Mouse (Mus musculus) liver, postnatal 0 days (tissue): ENCODE measurements around the gene BC052040. TPM values are rescaled to one million over a fixed set of nuclear protein-coding genes. Genes with fewer than 3 reads are reported as not detected.
A peak's percentile ranks its signal among the peaks of the same experiment; 100 is the strongest.

Source experiments
- ATAC-seq: fragments of 200-750 bp; cut with Nextera tagmentation; 2 replicates; pipeline ENCODE4 v1.8.0; 2017; ENCODE audit warnings: mild to moderate bottlenecking, moderate library complexity
- DNase-seq: peaks from one replicate; pipeline ENCODE4 v3.0.0-alpha.2; 2016
- H3K27ac ChIP-seq: fragments of 300-500 bp; sonication (generic); 2 replicates; pipeline ENCODE4 v1.5.1; 2014; ENCODE audit warnings: antibody characterized with exemption, moderate library complexity, mild to moderate bottlenecking, low read depth
- H3K27me3 ChIP-seq: fragments of 300-500 bp; sonication (generic); 2 replicates; pipeline ENCODE4 v1.6.1; 2014; ENCODE audit warnings: low read length, control low read depth, mixed read lengths; ENCODE audit not compliant: insufficient read depth
- H3K36me3 ChIP-seq: fragments of 300-500 bp; sonication (generic); replicated peaks from 2 replicates; pipeline ENCODE4 v1.6.1; 2014; ENCODE audit warnings: mild to moderate bottlenecking, control low read depth, low read length, moderate library complexity, mixed read lengths; ENCODE audit not compliant: insufficient read depth
- H3K4me1 ChIP-seq: fragments of 300-500 bp; sonication (generic); 2 replicates; pipeline ENCODE4 v1.6.1; 2014; ENCODE audit warnings: antibody characterized with exemption, mild to moderate bottlenecking, control low read depth; ENCODE audit not compliant: insufficient read depth
- H3K4me2 ChIP-seq: fragments of 300-500 bp; sonication (generic); 2 replicates; pipeline ENCODE4 v1.6.1; 2014; ENCODE audit warnings: low read depth, mild to moderate bottlenecking, low read length, moderate library complexity, mixed read lengths
- H3K4me3 ChIP-seq: fragments of 300-500 bp; sonication (generic); 2 replicates; pipeline ENCODE4 v1.5.1; 2014; ENCODE audit warnings: low read depth, low read length
- H3K9ac ChIP-seq: fragments of 300-500 bp; sonication (generic); replicated peaks from 2 replicates; pipeline ENCODE4 v1.6.1; 2014; ENCODE audit warnings: mild to moderate bottlenecking, moderate library complexity
- H3K9me3 ChIP-seq: fragments of 300-500 bp; sonication (generic); 2 replicates; pipeline ENCODE4 v1.6.1; 2016; ENCODE audit warnings: mild to moderate bottlenecking, control low read depth, low read length, mixed read lengths
- CTCF ChIP-seq: sonication (generic); IDR thresholded peaks from 2 replicates; pipeline ENCODE4 v1.5.1; 2016; ENCODE audit warnings: antibody characterized with exemption, low read depth
- EP300 ChIP-seq: IDR thresholded peaks from 2 replicates; pipeline ENCODE4 v1.6.1; 2016; ENCODE audit warnings: antibody characterized with exemption, low read depth, mild to moderate bottlenecking
- whole genome bisulfite sequencing: fragments of 180-500 bp; shearing (Covaris S2); extraction: QIAGEN DNeasy Blood & Tissue Kit; methylation state at CpG from one replicate; pipeline ENCODE4 v1.1.7; 2014; ENCODE audit not compliant: insufficient replicate concordance; 5-methylcytosine and 5-hydroxymethylcytosine counted together
- polyA plus RNA-seq: library from polyadenylated mRNA; unstranded; fragments of >200 nt; fragmentation: Nextera tagmentation; extraction: Ambion mirVana; gene quantifications from 2 replicates; pipeline ENCODE4 v1.2.1, GENCODE M21; 2015

The BC052040 gene
- polyA plus RNA-seq, 1 experiment from 2014 or later: 4.1 TPM

DNA sequence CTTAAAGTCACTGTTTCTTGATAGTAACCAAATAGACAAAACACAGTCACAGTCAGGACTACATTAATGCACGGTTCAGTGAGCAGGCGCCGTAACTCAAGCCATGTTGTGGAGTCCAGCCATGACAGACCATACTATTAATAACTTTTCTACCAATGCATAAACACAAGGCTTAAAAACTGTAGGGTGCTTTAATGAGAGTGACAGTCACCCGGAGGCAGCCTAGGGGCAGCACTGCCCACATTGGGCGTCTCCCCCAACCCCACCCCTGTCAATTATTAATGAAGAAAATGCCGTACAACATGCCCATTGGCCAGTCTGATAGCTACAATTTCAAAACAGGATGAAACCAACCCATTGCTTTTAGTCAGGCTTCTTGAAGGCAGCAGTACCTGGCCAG, 153.3 kb downstream of the BC052040 start:
- Histone ChIP-seq H3K4me1 (no peaks in the 10 kb centered on the region), H3K36me3 (0 out of 2 replicates have a peak, but pooled peaks cover 3% of the 10 kb centered on the region), H3K27ac (no peak overlapping the region), H3K4me3 (no peak overlapping the region), H3K27me3 (no peaks in the 10 kb centered on the region), H3K9me3 (no peaks in the 10 kb centered on the region), H3K4me2 (no peak overlapping the region), H3K9ac (no peak overlapping the region)
- DNase-seq (no peak), ATAC-seq (no peak)
- 82% methylated on average over 6 of the region's 6 CpGs for WGBS
- TF ChIP-seq EP300 (no peak), CTCF (no peak)

DNA sequence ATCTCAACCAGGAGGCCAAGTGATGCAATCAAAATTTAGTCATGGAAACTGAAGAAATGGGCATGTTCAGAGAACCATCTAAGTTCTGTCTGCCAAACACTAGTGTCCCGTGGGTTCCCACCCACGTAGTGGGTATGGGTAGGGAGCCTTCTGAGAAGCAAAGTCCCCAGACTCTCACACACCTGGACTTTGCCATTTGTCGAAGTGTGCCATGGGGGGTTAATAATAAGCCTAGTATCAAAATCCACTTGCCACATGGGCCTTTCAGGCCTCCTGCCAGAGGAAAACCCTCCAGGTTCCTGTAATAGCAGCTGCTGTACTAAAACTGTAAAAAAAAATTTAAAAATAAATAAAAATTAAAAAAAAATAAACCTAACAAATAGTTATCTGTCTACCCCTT, 154.9 kb downstream of the BC052040 start:
- Histone ChIP-seq H3K27me3 (no peaks in the 10 kb centered on the region), H3K9ac (no peak overlapping the region), H3K27ac (no peak overlapping the region), H3K4me1 (no peaks in the 10 kb centered on the region), H3K4me3 (no peak overlapping the region), H3K9me3 (no peaks in the 10 kb centered on the region), H3K4me2 (no peak overlapping the region), H3K36me3 (no peaks in the 10 kb centered on the region)
- TF ChIP-seq CTCF (no peak), EP300 (no peak)
- DNase-seq (no peak), ATAC-seq (no peak)
- WGBS: 82% methylated on average over 3 of the region's 3 CpGs

DNA sequence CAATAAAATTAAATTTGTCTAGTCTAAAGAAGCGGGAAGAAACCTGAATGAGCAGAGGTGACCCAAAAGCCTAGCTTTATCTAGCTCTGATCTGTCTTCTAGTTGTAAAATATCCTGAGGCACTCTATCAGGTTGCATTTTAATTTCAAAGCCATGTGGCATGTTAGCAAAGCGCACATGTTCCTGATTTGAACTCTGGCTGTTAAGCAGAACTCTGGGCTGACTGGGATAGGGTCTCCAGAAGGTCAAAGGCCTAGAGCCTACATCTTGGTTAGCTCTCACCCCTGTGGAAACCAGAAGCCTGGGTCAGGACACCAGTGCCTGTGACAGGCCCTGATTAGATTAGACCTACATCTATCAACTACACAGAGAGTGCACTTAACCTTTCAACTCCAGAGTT, 156.4 kb downstream of the BC052040 start:
- no peak for ATAC-seq

DNA sequence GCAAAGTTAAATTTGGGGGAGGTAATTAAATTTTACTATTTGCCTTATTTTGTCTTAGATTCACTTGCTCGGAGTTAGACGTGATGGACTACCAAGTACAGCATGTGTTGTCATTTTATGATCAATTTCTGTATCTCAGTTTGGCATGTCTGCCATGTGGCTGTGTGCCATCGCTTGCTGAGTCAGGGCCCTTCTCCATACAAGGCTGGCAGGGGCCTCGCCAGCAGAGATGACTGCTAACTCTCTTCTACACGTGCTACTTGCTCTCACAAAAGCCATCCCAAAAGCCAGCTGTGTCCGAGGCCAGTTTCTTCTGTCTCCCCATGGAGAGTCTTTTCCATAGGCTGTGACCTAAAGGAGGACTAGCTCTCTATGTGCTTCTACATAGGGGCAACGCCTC, 160.5 kb downstream of the BC052040 start:
- ATAC-seq (no peak), DNase-seq (no peak)
- no peak overlapping the region for H3K4me2 ChIP-seq
- TF ChIP-seq CTCF: no peak
- TF ChIP-seq EP300: no peak
- no peak overlapping the region for H3K9ac ChIP-seq
- H3K4me1 ChIP-seq: no peaks in the 10 kb centered on the region
- no peaks in the 10 kb centered on the region for H3K9me3 ChIP-seq
- no peaks in the 10 kb centered on the region for H3K27me3 ChIP-seq
- 79% methylated on average over 7 of the region's 7 CpGs for WGBS
- no peak overlapping the region for H3K27ac ChIP-seq
- no peak overlapping the region for H3K4me3 ChIP-seq
- no peaks in the 10 kb centered on the region for H3K36me3 ChIP-seq

More for the DNA sequence above, 156.4 kb downstream of the BC052040 start:
- no peak for DNase-seq
- Histone ChIP-seq H3K9ac (no peak overlapping the region), H3K4me1 (no peaks in the 10 kb centered on the region), H3K36me3 (no peaks in the 10 kb centered on the region), H3K27me3 (no peaks in the 10 kb centered on the region), H3K27ac (no peak overlapping the region), H3K4me2 (no peak overlapping the region), H3K4me3 (no peak overlapping the region), H3K9me3 (no peaks in the 10 kb centered on the region)
- WGBS: 83% methylated on average over 2 of the region's 2 CpGs
- TF ChIP-seq EP300: no peak
- no peak for TF ChIP-seq CTCF

DNA sequence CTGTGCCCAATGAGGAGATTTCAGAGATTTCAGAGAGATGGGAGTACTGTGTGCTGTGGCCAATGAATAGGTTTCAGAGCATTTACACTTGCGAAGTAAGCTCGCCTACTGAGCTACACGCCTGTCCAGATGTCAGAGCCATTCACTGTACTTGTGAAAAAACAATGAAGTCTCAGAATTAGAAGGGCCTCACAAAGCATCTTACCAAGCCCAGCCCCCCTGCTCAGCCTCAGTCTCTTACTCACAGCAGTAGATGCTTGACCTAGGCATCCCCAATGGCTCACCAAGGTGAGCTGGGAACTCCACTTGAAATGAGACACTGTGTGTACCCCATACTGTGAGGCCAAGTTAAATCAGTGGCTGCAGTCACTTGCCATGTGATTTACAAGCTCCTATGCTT, 166.1 kb downstream of the BC052040 start:
- ATAC-seq (no peak), DNase-seq (no peak)
- no peak overlapping the region for H3K4me3 ChIP-seq
- WGBS: 87% methylated on average over 3 of the region's 3 CpGs
- H3K9ac ChIP-seq: no peak overlapping the region
- no peaks in the 10 kb centered on the region for H3K36me3 ChIP-seq
- H3K4me2 ChIP-seq: no peak overlapping the region
- no peaks in the 10 kb centered on the region for H3K27me3 ChIP-seq
- H3K9me3 ChIP-seq: no peaks in the 10 kb centered on the region
- no peak for TF ChIP-seq EP300
- TF ChIP-seq CTCF: no peak
- H3K4me1 ChIP-seq: no peaks in the 10 kb centered on the region
- H3K27ac ChIP-seq: no peak overlapping the region

DNA sequence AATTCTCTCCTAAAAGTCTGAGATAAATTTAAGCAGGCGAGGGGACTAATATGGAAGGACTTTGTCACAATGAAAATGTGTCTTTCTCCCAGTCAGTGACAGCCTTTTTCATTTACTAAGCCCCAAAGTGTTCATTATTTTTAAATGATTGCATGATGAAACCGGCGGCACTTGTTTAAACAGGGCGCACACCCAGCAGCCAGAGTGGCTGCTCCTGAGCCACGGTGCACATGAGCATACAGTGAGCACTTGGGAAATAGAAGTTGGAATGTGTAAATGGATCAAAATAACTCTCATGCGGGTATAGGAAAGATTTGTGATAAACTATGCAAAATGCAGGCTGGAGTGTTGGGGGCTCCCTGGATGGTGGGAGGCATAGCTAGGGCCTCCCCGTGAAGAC, 169.7 kb downstream of the BC052040 start:
- no peak for ATAC-seq
- no peaks in the 10 kb centered on the region for H3K4me1 ChIP-seq
- 73% methylated on average over 7 of the region's 7 CpGs for WGBS

DNA sequence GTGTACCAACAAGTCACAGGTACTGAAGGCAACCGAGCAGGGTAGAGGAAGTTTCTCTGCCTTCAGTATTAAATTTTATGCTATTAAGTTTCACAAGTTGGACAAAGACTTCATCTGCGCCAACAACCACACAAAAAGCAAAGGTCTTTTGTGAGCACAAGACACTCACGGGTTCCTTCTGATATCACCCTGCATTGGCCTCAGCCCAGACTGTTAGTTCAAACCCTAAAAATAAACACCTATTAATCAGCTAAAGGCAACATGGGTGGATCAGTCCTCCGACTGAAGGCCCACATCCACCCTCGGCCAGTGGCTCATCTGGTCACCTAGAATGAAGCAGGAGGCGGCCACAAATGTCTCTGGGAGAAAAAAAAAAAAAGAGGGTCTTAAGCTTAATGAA, 176.2 kb downstream of the BC052040 start:
- WGBS: 63% methylated on average over 6 of the region's 6 CpGs
- TF ChIP-seq CTCF (no peak), EP300 (no peak)
- no peak for DNase-seq
- no peak overlapping the region for H3K4me3 ChIP-seq
- no peaks in the 10 kb centered on the region for H3K36me3 ChIP-seq
- H3K27ac ChIP-seq: peak overlapping the region; percentile 6; the same call in 1 of the 2 replicates
- peak overlapping the region; percentile 40; the same call in 1 of the 2 replicates for H3K4me2 ChIP-seq
- no peaks in the 10 kb centered on the region for H3K27me3 ChIP-seq
- H3K9me3 ChIP-seq: no peaks in the 10 kb centered on the region
- no peak for ATAC-seq
- H3K9ac ChIP-seq: no peak overlapping the region
- H3K4me1 ChIP-seq: 0 out of 2 replicates have a peak, but pooled peaks cover 13% of the 10 kb centered on the region

More for the DNA sequence above, 169.7 kb downstream of the BC052040 start:
- Histone ChIP-seq H3K27ac (no peak overlapping the region), H3K4me2 (no peak overlapping the region), H3K4me3 (no peak overlapping the region), H3K9me3 (no peaks in the 10 kb centered on the region), H3K27me3 (no peaks in the 10 kb centered on the region), H3K9ac (no peak overlapping the region), H3K36me3 (no peaks in the 10 kb centered on the region)
- TF ChIP-seq CTCF (no peak), EP300 (no peak)
- DNase-seq: no peak
